Mouse (Mus musculus): ENCODE results near the gene Bace2. TPM values are rescaled to one million over a fixed set of nuclear protein-coding genes. Genes with fewer than 3 reads are reported as not detected.

Bace2 gene
- total RNA-seq, 2 experiments from 2014 or later: 3.6 to 10.9 TPM

DNA sequence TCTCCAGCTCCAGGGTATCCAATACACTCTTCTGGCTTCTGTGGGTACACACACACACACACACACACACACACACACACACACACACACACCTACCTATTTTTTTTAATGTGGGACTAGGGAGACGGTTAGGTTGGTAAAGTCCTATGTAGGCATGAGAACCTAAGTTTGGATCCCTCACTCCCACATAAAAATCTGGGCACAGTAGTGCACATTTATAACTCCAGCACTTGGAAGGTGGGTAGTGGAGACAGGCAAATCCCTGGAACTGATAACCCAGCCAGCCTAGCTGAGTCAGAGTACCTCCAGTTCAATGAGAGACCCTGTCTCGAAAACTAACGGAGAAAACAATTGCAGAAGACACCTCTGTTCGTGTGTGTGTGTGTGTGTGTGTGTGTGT, 39.9 kb downstream of the Bace2 start:
- intact Hi-C loops (cut with DNase I): no loop called here
- DNase-seq (ENCODE audit: low spot score in 2 of 2): peak; percentile 25 to 38

DNA sequence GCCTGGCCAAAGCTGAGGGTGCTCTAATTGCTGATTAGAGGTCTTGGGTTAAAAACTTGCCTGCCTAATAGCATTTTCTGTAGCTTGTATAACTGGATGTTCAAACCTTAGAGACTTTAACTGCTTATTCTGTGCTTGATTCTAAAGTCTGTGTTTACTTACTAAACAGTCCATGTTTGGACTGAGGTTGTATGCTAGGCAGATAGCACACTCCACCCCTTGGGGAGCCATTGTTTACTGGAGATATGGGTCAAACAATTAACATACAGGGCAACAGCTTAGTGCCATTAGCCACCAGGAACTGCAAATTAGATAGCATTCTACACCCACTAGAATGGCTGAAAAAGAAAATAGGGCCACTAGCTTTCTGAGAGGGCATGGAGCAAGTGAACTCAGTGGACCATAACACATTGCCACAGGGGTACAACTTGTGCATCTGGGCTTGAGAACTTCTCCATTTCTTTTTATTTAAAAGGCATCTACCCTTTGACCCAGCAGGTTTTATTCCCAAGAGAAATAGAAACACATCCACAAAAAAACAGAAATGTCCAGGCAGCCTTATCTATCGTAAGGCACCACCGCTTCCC, 41.5 kb downstream of the Bace2 start:
- no peak for DNase-seq (ENCODE audit: low spot score in 2 of 2)
- intact Hi-C loops (cut with DNase I): no loop called here

DNA sequence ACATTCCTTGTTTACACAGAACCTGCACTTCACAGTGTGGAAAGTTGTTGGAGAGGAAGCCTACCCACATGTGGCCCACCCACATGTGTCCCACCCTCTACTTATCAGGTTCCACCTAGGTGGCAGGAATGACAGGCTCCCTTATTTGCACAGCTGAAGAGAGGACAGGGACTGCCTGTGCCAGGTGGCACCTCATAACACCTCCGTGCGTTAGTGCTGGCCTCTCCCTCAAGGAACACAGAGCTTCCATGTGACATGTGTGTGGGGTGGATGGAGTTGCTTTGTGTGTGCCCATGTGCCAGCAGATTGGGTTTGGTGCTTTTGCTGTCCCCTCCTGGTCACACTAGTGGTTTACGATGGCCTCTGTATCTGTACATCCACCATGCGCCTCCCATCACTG, 43.4 kb downstream of the Bace2 start:
- no peak for DNase-seq (ENCODE audit: low spot score in 2 of 2)
- intact Hi-C loops (cut with DNase I): no loop called here

DNA sequence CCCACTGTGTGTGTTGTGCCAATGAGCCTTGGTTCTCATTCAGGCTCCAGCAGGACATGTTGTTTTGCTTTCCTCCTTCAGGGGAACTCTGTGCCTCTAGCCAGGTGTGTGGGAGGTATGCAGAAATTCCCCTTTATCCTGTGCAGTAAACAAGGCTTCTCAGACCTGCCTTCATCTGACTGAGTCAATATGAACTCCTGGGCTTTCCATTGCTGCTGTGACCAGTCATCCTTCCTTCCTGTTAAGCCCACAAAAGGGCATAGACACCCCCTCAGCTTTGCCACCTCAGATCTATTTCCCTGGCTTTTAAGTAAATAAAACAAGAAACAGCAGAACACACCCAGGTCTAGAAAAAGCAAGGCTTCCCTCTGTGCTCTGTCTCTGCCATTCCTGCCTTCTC, 45.2 kb downstream of the Bace2 start:
- intact Hi-C loops (cut with DNase I): no loop called here
- DNase-seq (ENCODE audit: low spot score in 2 of 2): no peak

DNA sequence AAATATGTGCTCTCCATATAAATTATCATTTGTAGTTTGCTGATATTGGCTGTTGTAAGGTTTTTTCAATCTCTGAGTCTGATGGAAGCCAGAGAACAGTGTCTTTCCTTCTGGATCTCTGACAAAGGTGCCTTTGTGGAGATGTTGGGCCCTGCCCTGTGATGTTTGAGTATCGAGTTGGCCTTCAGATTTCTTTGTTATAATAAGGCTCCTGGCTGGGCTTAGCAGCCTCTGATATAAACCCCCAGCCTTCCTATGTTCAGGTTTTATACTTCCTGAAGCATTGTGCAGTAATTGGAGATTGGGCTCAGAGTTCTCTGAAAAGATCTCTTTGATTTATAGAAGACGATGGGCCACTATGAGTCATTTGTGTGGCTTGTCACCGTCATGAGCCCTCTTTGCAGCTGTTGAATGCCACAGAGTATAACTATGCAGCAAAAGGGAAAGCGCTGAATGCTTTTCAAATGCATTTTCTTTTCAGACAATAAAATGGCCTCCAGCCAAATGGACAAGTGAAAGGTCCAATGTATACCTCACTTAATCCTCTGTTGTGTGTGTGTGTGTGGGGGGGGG, 45.8 kb downstream of the Bace2 start:
- intact Hi-C loops (cut with DNase I): no loop called here

DNA sequence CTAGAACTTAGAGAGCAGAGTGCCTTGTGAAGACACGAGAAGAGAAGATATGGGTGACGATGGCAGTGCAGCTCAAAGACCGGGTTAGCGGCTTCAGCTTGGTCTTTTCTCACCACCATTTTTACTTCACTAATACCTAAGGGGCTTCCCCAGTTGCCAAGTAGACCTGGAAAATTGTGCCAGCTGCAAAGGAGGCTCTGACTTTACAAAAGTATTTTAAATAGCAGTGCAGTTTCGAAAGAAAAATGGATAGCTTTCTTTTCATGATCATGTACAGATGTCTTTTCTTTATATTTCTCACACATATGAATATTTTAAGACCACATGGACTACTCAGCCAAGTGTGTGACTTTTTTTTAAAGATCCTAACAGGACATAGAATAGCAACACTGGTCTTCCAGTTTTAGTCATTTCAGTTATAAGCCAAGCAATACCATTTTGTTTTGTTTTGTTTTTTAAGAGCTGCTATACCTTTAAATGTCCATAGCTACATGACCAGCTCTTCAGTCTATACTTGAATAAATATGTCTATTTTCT, 49.0 kb downstream of the Bace2 start:
- intact Hi-C loops (cut with DNase I): no loop called here
- no peak for DNase-seq (ENCODE audit: low spot score in 2 of 2)

More for the DNA sequence above, 45.8 kb downstream of the Bace2 start:
- no peak for DNase-seq (ENCODE audit: low spot score in 2 of 2)

DNA sequence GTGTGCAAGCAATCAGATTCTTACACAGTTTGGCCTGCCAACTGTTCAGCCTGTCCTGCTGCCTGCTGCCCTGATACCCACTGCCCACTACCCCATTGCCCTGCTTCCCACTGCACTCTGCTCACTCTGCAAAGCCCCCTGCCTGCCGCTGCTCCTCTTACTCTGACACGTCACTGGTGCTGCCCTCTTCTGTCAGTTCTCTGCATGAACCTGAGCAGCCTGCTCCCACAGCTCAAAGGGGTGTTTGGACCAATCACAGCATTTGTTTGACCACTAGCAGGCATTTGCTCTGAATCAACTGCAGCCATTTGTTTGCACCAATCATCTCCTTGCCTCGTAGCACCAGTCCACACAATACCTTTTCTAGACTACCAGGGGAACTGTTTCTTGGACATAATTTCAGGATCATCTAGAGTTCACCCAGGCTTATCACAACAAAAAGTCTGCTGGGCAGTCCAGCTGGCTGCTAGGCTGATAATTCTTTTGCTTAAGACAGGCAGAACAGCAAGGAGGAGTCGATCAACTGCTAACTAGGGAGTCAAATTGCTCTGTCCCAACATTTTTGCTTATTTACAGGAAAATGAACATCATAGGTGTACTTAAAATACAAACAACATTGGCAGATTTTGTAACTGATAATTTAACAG, 61.5 kb downstream of the Bace2 start:
- DNase-seq (ENCODE audit: low spot score in 2 of 2): no peak
- intact Hi-C loops (cut with DNase I): loop anchor here (5.0 kb wide), 1 partner anchor 106 kb away; no protein-coding TSS in a partner anchor

DNA sequence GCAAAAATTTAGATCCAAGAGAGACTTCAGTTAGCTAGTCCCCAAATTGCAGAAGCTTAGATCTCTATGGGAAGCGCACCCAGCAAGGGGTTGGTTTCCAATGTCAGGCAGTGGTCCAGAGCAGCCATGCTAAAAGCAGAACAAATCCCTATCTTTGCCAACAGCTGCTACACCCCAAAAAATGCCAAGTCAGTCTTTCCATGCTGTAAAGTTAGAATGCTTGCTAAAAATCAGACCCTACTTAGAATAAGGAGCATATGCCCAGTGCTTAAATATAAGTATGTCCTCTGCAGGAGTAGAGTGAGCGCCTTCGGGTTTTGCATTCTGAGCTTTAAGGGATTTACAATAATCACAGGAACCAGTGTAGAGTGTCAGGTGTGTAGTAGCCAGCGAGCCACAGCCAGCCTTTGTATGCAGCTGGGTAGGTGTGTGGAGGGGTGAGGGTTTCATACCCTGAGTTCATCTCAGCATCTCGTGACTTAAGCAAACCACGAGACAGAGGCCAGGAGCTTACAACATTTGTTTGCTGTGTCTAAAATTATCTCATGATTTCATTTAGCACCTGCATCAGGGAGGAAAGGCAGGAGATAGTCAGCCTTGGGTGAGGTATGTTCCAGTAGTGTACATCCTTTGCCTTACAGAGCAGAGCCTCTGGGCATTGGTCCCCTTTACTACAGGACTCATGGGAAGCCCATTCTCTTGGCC, 62.4 kb downstream of the Bace2 start:
- DNase-seq (ENCODE audit: low spot score in 2 of 2): peak in 1 of 2 experiments; percentile 53
- intact Hi-C loops (cut with DNase I): loop anchor here (5.0 kb wide), 1 partner anchor 107 kb away; no protein-coding TSS in a partner anchor

DNA sequence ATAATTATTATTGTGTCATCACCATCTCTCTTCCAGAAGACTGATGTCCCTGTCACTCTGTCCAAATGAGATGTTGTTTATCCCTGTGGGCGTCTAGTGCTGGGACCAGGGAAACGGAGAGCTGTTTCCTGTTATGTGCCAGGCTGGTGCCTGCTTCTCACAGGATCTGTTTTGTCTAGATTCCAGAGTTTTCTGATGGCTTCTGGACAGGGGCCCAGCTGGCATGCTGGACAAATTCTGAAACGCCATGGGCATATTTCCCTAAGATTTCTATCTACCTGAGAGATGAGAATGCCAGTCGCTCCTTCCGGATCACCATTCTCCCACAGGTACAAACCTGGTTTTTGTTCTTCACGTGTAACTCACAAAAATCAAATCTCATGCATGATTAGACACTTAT, 65.1 kb downstream of the Bace2 start:
- intact Hi-C loops (cut with DNase I): no loop called here
- no peak for DNase-seq (ENCODE audit: low spot score in 2 of 2)

DNA sequence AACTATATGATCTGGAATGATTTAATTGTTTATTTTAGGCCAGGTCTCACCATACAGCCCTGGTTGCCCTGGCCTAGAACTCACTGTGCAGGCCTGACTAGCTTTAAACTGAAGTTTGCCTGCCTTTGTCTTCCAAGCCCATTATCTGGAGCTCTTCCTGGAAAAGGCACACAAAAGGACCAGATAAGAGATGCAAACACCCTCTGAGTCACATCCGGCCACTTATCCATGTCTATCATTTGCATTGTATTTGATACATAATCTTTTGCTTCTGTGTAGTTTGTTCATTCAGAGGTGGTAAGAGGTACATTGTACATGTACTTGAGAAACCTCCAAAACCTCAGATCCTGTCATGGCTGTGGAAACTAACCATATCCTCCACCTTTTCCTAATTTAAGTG, 67.1 kb downstream of the Bace2 start:
- DNase-seq (ENCODE audit: low spot score in 2 of 2): no peak
- intact Hi-C loops (cut with DNase I): no loop called here

DNA sequence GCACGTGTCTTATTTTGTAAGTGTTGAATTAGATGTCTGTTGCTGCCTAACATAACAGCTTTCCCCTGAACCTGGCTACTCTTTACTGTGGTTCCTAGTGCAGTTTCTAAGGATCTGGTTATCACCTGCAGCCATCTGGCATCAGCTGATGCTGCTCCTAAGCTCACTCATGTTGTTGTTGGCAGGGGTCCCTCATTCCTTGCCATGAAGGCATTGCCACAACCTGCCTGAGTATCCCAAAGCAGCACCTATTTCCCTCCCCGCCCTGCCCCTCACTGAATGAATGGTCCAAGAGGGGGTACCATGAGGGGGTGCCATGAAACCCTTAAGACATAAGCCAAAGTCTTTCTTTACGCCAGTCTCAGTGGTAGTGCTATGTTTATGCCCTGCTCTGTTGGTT, 71.5 kb downstream of the Bace2 start:
- DNase-seq (ENCODE audit: low spot score in 2 of 2): no peak
- intact Hi-C loops (cut with DNase I): no loop called here

DNA sequence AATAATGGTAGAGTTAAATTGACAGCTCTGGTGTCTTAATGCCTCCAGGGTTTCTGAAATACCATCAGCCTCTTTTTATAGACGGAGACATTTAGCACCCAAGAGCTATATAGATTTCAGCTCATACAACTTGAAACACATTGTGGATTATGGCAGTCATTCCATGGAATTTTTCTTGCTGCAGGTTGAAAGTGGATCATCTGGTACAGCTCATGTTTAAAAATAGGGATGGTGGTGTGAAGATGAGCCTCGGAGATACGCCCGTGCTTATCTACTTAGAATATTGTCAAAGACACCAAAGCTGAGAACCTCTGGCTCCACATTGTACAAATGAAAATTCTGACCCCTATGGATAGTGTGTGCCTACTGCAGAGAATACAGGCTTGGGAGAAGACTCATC, 73.5 kb downstream of the Bace2 start:
- intact Hi-C loops (cut with DNase I): loop anchor here (2.0 kb wide), 1 partner anchor 73 kb away; the partner anchor contains the start of gene Bace2
- DNase-seq (ENCODE audit: low spot score in 2 of 2): peak in 1 of 2 experiments; percentile 28

DNA sequence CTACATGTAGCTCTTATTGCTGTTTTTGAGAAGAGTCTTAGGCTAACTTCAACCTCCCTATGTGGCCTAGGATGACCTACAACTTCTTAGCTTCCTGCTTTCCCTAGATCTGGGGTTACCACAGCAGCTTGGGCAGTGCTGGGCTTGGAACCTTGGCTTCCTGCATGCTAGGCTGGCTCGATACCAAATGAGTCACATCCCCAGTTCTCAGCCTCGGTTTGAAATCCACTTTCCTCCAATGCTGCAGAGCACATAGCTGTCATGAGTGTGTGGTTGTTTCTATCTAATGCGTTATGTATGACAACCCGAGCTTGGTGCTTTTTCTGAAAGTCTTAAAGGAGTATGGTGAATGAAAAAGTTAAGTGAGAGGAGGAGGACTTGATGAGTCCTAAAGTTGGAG, 74.8 kb downstream of the Bace2 start:
- intact Hi-C loops (cut with DNase I): loop anchor here (2.0 kb wide), 1 partner anchor 75 kb away; the partner anchor contains the start of gene Bace2
- peak; percentile 46 to 54 for DNase-seq (ENCODE audit: low spot score in 2 of 2)

DNA sequence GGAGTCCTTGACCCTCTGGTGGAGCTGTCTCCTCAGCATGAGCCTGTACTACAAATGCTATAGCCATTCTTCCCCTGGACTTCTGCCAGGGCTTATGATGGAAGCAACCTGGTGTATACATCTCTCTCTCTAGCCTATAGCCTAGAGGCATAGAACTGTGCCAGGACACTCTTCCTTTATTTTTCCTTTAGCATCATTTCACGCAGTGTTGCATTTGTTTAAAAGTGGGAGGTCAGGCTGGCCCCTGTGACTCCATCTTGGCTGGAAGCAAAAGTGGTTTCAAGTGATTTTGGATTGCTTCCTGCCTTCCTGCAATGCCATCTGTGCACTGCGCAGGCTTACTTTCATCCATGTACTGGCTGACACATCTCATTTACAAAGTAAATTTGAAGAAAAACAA, 77.7 kb downstream of the Bace2 start:
- DNase-seq (ENCODE audit: low spot score in 2 of 2): no peak
- intact Hi-C loops (cut with DNase I): no loop called here

DNA sequence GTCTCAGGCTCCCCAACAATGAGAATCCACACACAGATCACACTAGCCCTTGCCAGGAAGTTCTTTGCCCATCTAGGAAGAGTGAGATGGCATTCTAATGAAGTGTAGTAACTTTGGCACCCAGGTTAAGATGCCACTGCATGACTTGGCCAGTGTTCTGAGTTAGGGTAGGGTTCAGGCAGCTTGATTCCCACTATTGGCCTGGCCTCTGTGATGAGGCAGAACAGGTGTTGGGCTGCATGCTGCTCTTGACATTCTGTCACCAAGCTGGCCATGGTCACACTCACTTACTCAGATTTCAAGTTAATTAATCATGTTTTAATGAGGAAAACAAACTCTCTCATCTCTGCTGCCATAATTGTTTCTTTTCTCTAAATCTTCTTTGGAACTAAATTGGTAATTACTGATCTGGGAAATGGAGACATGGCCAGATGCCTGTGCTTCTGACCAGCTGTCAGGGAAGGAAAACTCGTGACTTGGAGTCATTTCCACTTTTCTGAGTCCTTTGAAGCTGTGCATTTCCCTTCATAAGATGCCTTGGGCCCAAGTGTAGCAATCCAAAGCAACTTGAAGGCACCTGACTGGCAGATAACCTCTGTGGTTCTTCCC, 81.0 kb downstream of the Bace2 start:
- intact Hi-C loops (cut with DNase I): no loop called here
- DNase-seq (ENCODE audit: low spot score in 2 of 2): no peak

DNA sequence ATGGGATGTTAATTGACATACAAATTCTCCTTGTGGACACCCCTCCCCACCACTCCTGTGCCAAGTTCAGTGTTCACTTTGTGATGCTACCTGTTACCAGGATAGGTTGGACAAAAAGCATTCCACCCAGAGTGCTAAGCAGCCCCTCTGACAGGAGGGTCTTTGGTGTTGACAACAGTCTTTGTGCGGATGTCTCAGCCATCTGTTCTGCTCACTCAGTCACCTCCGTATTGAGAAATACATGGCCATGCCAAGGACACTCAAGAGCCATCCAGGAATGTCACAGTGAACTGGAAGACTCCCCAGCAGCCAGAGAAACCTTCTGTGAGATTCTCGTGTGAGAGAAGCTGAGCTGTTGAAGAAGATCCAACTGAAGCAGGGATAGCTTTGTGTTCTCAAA, 81.6 kb downstream of the Bace2 start:
- DNase-seq (ENCODE audit: low spot score in 2 of 2): no peak
- intact Hi-C loops (cut with DNase I): no loop called here

DNA sequence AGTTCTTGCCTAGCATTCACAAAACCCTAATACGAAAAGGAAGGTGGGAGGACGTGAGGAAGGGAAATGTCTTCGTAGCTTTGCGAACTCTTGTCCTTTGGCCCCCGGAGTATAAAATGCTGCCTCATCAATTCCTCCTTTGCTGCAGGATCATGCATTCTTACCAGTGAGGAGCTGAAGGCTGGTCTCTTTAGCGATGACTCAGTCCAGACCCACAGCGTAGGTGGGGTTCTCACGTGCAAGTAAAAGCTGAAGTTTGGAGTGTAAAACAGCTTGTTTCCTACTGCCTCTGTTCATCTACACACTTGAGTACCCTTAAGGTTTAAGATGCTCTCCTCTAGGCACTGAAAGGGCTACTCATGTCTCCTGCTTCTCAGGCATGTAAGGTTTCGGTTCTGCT, 85.4 kb downstream of the Bace2 start:
- intact Hi-C loops (cut with DNase I): loop anchor here (5.0 to 10.0 kb wide), 2 partner anchors 117 to 125 kb away; no protein-coding TSS in a partner anchor
- peak in 1 of 2 experiments; percentile 49 for DNase-seq (ENCODE audit: low spot score in 2 of 2)

DNA sequence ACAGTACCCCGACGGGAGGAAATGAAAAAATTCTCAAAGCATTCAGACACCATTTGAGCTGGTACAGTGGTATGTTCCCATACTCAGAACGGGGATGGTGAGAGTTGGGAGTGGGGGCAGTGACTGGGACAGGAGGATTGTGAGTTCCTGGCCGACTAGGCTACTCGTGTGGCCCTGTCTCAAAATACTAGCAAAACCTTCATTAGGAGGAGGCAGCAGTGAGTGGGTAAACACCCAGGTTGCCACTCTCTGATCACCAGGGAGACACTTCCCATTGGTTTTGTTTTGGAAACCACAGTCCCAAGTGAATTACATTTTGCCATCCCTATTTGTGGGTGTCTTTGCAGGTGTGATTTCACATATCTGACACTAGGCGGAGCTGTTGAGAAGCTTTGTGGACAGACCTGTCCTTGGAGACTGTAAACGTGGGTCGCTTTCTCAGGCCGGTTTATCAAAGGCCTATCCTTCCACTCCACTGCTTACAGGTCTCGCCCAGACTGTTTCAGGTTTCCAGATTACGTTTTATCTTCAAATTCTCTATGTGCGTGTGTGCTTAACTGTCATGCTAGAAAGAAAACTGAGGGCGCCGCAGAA, 87.2 kb downstream of the Bace2 start:
- DNase-seq (ENCODE audit: low spot score in 2 of 2): no peak
- intact Hi-C loops (cut with DNase I): loop anchor here (5.0 to 10.0 kb wide), 2 partner anchors 119 to 124 kb away; no protein-coding TSS in a partner anchor

DNA sequence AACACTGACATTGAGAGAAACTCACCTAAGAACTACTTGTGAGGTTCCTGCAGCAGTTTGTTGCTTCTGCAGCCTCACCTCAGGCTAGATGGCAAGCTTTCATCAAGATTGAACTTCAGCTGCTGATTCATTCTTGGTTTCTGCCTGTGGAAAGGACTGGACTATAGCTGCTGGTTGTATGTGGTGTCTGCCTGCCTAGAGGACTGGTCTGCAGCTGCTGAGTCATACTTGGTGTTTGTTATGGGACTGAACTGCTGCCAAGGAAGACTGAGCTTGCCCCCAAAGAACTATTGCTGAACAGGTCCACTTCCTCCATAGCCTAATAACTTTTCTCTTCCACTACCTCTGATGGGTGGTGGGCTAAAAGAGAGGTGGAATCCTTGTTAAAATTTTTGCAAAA, 90.8 kb downstream of the Bace2 start:
- intact Hi-C loops (cut with DNase I): loop anchor here (10.0 kb wide), 1 partner anchor 123 kb away; no protein-coding TSS in a partner anchor
- DNase-seq (ENCODE audit: low spot score in 2 of 2): no peak
